Mouse (Mus musculus): ENCODE measurements around the gene Lypd6b.

Lypd6b gene

GRCm38 (mm10) chr2:49869782-49870514, 82.5 kb downstream of the Lypd6b start:
- no peak for DNase-seq (ENCODE audit: low spot score in 2 of 2)

GRCm38 (mm10) chr2:49871012-49871411, 83.5 kb downstream of the Lypd6b start:
- no peak for DNase-seq (ENCODE audit: low spot score in 2 of 2)

GRCm38 (mm10) chr2:49880507-49880906, 93.0 kb downstream of the Lypd6b start:
- no peak for DNase-seq (ENCODE audit: low spot score in 2 of 2)

DNA sequence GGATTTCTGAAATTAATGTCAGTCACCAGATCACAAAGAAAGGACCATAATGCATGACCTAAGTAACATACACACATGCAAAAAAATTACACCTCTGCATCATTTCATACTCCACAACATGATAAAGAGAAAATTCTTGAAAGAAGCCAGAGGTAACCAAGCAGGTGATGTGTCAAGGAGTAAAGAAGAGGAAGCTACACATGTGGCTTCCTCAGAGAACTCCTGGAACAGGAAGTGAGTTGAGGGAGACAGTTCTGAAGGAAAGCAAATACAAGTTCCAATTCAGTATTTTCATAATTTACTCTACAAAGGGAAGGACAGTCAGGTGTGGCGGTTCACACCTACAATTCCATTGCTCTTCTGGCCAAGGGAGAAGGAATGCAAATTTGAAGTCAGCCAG, 93.5 kb downstream of the Lypd6b start:
- DNase-seq (ENCODE audit: low spot score in 2 of 2): no peak

DNA sequence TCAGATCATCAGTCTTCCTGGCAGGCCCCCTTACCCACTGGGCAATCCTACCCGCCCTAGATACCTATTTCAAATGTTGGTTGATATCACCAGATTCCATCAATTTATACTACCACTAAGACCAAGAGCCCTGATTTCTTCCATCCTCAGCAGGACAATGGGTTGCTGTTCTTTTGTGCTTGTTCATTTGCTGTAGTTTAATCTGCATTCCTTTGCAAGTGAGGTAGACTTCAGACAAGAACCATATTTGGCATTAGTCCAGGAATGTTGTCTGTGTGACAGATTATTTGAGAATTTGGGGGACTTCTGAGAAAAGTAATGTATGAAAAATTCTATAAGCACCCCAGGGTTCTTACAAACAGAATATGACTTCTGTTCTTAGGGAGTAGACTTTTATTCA, 95.0 kb downstream of the Lypd6b start:
- DNase-seq (ENCODE audit: low spot score in 2 of 2): no peak

DNA sequence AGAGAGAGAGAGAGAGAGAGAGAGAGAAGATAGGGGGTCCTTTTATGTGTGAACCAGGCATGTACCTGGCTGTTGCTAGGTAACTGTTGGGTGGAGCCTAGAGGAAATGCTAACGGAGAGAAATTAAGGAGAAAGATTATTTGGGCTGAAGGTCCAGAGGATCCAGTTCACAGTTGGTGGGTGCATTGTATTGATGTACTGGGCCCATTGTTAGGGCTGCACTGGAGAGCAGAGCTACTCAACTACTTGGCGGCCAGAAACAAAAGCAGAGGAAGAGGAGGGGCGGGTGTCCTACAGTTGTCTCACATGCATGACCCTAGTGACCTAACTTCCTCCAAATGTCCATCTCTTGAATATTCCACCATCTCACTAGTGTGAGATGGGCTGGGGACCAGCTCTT, 96.5 kb downstream of the Lypd6b start:
- DNase-seq (ENCODE audit: low spot score in 2 of 2): no peak

- no peak for DNase-seq (ENCODE audit: low spot score in 2 of 2)
Observed at GRCm38 (mm10) chr2:49886209-49886608, 98.7 kb downstream of the Lypd6b start.

DNA sequence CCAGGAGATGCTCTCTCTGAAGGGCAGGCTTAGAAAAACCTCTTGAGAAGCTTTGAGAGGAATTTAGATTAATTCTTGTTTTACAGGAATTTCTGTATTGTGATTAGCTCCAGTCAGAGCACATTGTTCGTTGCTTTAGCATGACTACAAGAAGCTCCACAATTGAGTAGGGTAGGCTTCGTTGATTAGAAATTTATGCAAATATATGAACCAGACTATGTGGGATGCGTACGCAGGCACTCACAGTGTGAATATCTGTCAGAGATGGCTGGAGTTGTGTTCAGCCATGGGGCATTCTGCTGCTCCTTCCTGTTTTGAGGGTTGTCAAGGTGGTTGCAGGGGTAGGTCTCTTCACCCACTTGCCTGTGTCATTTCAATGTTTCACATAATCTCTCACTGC, 100.9 kb downstream of the Lypd6b start:
- DNase-seq (ENCODE audit: low spot score in 2 of 2): no peak

DNA sequence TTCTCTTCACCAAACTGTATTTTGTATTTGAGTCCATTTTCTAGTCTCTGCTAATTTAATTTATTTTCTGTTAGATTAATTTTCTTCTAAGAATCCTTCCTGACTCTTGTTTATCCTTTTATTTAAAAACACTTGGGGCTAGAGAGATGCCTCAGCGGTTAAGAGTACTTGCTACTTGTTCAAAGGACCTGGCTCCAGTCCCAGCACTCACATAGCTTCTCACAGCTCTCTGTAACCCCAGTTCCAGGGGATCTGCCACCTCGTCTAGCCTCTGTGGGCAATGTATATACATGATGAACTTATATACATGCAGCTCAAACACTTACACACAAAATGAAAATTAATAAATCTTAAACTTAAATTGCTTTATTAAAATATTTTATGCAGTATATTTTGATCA, 103.2 kb downstream of the Lypd6b start:
- DNase-seq (ENCODE audit: low spot score in 2 of 2): no peak

DNA sequence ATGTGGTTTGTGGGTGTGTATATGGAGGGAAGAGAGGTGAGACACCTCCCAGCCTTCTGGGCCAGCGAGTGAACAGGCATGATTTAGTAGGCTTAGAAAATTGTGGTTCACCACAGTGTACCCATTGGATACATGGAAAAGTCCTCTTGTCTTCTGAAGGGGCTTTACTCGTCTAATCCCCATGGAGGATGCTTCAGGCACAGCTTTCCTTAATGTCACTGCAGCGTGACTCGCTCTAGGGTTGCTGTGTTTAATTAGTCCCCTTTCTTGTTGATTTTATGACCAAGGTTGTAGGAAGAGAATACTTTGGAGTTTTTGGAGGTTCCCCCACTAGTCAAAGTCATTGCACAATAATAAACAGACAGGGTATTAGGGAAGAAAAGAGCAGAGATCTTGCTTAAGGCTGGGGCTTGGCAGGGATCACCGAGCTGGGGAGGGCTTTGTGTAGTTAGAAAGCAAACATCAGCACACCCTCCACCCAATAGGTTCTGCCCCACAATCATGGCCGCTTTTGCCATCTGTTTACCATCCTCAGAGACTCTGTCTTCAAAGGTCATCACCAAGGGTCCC, 122.4 kb downstream of the Lypd6b start:
- no peak for DNase-seq (ENCODE audit: low spot score in 2 of 2)

- DNase-seq (ENCODE audit: low spot score in 2 of 2): no peak
Observed at GRCm38 (mm10) chr2:49911296-49912034, 124.0 kb downstream of the Lypd6b start.

DNA sequence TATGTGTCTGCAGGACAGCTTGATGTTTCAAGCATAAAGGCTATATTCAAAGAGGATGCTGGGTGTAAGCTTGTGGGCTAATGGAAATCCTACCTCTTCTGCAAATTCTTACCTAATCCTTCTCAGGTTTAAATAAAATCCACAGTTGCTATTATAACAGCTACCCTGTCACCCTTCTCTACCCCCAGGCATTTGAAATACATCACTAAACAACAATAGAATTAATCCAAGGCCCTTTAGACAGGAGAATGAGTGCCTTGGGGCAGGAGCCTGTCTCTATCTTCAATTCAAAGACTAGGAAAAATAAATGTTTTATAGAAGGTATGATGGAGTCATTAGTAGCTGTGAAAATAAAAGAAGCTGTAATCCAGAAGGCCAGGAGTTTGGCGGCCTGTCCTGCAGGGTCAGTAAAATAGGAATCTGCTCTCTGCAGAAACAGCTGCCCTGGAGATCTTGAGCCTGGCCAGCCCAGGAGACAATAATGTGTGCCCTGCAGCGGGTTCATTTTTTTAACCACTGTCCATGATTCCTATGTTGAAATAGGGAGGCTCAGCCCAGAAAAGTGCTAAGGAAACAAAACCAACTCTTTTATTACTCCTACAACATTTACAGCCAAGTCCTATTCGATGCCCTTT, 124.9 kb downstream of the Lypd6b start:
- no peak for DNase-seq (ENCODE audit: low spot score in 2 of 2)

- no peak for DNase-seq (ENCODE audit: low spot score in 2 of 2)
Observed at GRCm38 (mm10) chr2:49917489-49917888, 130.0 kb downstream of the Lypd6b start.

DNA sequence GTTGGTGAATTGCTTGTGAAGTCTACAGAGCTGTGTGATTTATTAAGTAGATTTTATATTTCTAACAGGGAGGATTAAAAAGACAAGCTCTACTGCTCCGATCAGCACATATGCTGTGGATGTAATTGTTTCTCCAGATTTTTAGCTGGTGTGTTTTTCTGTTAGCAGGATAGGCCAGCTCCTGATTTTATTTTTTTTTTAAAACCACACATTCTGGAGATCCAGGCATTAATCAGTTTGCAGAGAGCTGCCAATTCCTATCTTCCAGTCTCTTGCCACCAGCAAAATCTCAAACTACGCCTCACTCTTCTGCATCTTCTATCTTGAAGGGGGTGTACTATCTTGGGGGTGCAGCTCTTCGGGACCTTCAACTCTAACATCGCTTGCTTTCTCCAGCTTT, 130.6 kb downstream of the Lypd6b start:
- no peak for DNase-seq (ENCODE audit: low spot score in 2 of 2)

DNA sequence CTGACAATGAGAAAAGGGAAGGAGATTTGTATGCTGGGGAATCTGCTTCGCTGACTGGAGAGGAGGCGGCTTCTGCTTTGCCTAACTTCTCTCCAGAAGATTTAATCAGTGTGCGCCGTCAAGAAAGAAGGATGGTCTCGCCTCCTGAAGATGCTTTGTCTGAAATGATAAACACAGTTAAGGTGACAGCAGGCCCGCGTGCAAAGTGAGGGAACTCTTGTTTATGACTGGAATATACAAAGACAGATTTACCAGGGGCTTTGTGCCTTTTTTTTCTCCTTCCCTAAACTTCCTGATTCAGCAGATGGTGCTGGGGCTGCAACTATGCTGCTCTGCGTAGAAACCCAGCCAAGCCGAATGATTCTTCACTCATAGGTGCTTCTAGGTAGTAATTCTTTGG, 131.2 kb downstream of the Lypd6b start:
- DNase-seq (ENCODE audit: low spot score in 2 of 2): no peak

DNA sequence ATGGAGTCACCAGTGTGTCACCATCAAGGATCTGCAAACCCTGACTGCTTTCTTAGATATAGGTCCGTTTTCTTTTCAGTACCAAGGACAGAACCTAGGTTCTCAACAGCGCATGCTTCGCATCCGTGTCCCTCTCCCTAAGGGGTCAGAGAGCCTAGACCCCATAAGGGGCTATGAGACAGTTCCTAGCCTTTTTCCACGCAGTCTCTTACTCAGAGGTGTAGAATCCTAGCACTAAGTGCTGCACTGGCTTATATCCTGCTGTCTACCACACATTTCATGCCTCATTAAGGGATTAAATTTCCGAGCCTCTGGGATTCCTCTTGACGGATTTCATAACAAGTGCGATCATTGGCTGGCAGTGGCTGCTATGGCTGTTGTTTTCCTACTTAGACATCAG, 134.5 kb downstream of the Lypd6b start:
- DNase-seq (ENCODE audit: low spot score in 2 of 2): no peak

DNA sequence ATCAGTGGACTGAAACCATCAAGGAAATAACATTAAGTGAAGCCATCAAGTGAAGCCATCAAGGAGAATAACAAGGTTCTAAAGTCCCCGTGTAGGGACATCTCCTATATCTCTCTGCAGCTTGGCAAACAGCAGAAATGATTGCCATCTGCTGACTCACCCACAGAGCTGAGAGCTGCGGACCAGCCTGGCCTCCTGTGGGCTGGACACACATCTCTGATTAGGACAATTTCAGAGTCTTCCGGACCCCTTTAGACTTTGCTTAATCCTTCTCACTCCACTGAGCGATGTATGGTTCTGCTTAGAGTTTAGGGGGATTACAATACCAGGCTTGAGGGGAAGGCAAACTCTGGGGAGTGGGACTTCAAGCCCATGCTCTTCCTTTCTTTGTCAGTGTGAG, 135.3 kb downstream of the Lypd6b start:
- no peak for DNase-seq (ENCODE audit: low spot score in 2 of 2)

DNA sequence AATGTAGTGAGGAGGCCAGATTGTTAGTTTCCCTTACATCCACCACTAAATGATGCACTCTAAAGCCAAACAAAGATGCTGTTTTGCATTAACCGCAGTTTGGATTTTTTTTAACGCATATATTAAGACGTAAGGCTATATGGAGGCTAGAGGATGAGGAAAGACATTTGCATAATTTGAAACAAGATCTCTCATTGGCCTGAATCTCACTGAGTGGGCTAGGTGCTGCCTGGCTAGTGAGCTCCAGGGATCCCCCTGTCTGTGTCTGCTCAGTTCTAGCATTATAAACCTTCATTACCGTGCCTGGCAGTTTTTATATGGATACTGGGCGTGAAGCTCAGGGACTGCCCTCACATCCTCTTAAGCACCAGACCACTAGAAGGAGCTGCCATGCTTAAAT, 138.7 kb downstream of the Lypd6b start:
- no peak for DNase-seq (ENCODE audit: low spot score in 2 of 2)

DNA sequence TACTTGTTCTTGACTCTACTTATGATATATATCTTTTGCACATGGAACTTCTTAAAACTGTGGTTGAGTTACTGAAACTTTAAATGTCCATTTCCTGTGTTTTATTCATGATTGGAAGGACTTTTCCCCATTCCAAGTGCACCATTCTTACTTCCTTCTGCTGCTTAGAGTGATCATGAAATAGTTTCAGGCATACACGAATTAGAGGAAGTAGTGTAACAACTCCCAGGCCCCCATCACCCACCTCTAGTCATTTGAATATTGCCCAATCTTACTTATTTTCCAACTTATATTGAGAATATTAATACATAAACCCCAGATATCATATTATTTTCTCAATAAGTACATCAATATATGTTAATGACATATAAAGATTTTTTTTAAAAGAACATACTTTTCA, 139.9 kb downstream of the Lypd6b start:
- no peak for DNase-seq (ENCODE audit: low spot score in 2 of 2)

GRCm38 (mm10) chr2:49929931-49930330, 142.4 kb downstream of the Lypd6b start:
- no peak for DNase-seq (ENCODE audit: low spot score in 2 of 2)

DNA sequence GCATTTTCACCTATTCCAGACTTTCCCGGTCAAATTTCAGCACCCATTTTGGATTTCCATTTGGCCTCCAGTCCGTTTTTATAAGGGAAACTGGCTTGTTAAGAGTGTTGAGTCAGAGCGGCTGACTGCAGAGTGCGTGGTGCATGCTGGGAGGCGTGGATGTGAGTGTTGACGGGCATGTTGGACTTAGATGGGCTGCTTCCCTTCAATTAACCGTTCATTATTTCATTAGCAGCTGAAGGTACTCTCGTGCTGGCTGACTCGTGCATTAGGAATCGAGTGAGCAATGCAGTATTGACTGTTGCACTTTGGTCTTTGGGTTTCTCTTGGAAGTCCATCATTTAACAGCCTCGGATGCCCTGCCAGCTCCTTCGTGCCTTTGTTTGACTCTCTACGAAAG, 150.1 kb downstream of the Lypd6b start:
- DNase-seq (ENCODE audit: low spot score in 2 of 2): no peak

DNA sequence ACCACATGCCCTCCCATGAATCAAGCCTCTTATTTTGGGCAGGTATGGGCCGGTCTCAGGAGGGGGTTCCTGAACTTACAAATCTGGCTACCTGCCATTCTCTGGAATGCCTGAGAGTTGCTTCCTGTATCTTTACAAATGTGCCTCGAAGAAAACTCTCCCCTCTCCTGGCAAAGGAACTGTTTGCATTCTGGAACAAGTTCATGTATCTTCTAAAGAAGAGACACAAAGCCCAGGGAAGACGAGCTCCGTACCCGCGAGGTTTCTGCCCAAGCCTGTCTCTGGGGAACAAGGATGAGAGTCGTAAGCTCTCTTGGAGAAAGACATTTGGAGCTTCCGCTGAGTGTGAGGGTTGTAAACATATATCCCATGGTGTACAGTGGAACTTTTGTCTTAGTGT, 150.8 kb downstream of the Lypd6b start:
- DNase-seq (ENCODE audit: low spot score in 2 of 2): no peak

DNA sequence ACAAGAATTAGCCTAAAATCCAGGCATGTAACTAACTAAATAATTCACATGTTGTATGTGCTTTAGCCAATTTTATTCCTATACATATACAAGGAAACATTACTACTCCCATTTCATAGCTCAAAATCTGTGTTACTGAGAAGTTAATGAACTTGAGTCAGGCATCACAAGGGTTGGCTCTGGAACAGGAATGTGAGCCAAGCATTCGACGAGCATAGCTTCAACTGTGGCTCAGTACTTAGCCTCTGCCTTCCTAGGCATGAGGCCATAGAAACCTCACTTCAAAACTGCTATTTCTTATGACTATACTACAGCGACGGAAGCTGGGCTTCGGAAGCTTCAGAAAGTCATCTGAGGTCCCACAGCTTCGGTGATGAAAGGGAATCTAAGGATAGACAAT, 152.9 kb downstream of the Lypd6b start:
- DNase-seq (ENCODE audit: low spot score in 2 of 2): no peak

All from cerebellum, postnatal 4 days (tissue).